Mouse (Mus musculus): Measurements from ENCODE around the gene Copb1.

- TF ChIP-seq POLR2A (IDR thresholded peaks at IDR 0.05; ENCODE audit: control insufficient read depth, extremely low read depth, insufficient read depth, low read length, poor library complexity) (no peak), CTCF (IDR thresholded peaks at IDR 0.05; ENCODE audit: borderline replicate concordance, control insufficient read depth, extremely low read depth, insufficient read depth, low read length, poor library complexity) (no peak)
Observed at GRCm38 (mm10) chr7:114293903-114294302, 39.4 kb upstream of the Copb1 start.

Measured in thymus, adult 2 months (tissue).